Mouse (Mus musculus) lung, postnatal 4 days (tissue): ENCODE measurements around the gene Tnfsf9.

ENCODE experiments used
- DNase-seq, 2 experiments: peaks; one replicate each; pipeline ENCODE4 v3.0.0; 2021

Tnfsf9 gene

DNA sequence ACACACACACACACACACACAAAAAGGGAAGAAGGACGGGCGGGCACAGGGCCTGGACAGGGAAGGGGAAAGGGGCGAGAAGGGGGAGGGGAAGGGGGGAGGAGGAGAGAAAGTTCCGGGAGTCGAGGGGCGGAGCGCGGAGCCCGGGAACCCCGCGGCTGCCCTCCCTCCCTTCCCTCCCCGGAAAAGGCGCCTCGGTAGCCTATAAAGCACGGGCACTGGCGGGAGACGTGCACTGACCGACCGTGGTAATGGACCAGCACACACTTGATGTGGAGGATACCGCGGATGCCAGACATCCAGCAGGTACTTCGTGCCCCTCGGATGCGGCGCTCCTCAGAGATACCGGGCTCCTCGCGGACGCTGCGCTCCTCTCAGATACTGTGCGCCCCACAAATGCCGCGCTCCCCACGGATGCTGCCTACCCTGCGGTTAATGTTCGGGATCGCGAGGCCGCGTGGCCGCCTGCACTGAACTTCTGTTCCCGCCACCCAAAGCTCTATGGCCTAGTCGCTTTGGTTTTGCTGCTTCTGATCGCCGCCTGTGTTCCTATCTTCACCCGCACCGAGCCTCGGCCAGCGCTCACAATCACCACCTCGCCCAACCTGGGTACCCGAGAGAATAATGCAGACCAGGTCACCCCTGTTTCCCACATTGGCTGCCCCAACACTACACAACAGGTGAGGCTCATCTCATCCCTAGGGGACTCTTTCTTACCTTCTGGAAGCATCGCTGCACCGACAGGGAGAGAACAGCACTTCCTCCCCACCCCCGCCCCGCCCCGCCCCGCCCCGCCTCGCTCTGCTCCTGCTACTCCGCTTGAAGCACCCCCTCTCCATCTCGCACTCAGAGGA, at the start of gene Tnfsf9:
Gene Tnfsf9 (plus strand): TSS at position 145 of the 854 bp plus-strand sequence.
- DNase-seq, result peak in 1 of 2 experiments; percentile 28

- no peak for DNase-seq
Measured at GRCm38 (mm10) chr17:57056246-57056645, 48.9 kb upstream of the Tnfsf9 start.

DNA sequence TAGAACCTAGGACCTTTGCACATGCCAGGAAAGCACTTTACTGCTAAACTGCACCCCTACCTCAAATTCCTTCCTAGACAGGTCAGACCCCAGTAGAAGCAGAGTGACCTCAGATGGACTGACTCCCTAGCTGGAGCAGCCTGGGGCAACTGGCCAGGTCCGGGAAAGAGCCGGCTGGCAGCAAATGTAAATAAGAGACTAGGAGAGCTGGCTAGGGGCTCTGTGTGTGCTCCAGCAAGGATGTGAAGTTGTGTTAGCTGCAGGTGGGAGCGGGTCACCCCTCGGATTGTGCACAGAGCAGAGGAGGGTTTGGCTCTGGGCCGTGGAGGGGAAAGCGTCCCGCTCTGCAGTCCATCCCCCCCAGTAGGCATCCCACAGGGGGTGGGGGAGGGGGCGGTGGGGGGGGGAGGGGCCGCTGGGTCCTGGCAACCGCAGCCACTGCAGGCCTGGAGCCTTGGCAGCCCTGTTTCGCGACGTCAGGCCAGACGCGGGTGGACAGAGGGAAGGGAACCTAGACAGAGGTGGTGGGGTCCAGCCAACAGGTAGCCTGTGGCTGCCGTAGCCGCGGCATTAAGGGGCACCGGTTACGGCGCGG, 46.1 kb upstream of the Tnfsf9 start, which contains the start of gene Crb3:
Gene Crb3 (plus strand): TSS at position 215 of the 595 bp plus-strand sequence.
- DNase-seq, result peak; percentile 34 to 65

DNA sequence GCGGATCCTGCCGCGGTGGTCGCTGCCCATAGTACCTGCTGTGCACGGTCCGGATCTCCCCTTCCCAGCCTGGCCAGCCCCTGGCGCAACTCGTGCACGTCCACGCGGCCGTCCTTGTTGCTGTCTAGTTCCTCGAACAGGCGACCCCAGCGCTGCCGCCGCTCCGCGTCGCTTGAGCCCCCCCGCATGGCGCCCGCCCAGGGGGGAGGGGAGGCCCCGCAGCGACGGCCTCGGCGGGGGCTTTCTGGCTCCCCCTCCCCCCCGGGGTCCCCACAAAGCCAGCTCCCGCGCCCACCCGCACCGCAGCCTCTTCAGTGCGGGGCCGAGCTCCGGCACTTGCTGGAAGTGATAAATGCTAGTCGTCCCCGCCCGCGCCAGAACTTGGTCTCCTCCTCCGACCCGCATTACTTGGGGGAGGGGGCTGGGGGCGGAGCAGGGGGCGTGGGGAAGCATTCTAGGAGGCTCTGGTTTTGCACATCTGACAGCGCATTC, 45.6 kb upstream of the Tnfsf9 start, which contains the start of gene Slc25a23:
Gene Slc25a23 (minus strand): TSS at position 378 of the 492 bp plus-strand sequence.
- peak; percentile 69 to 79 for DNase-seq

DNA sequence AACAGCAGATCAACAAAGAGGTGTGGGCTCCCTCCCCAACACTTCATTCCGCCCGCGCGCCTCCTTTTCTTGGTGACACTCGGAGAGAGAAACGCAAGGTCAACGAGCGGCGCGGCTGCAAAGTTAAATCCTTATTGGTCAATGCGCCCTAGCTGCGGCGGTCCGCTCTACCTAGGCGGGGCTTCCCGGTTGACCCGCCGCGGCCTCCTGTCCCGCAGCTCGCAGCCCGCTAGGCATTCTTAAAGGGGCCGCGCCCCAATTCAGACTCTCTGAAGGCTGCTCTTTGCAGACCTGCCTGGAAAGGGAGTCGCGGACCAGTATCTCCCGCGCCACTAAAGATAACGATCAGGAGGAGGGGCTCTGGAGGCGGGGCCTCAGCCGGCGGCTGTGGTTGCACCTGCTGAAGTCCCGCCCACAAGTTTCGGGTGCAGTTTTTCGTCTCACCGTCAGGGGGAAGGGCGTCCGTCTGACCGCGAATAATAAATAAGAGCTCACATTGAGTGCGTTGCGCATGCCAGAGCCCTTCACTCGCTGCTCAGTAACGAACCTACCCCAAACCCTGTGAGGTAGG, 44.8 kb upstream of the Tnfsf9 start:
- DNase-seq, result peak; percentile 96 to 97

- DNase-seq, result no peak
Measured at GRCm38 (mm10) chr17:57061069-57061468, 44.1 kb upstream of the Tnfsf9 start.

- DNase-seq, result peak; percentile 78 to 90
Measured at GRCm38 (mm10) chr17:57062011-57062521, 43.1 kb upstream of the Tnfsf9 start.

DNA sequence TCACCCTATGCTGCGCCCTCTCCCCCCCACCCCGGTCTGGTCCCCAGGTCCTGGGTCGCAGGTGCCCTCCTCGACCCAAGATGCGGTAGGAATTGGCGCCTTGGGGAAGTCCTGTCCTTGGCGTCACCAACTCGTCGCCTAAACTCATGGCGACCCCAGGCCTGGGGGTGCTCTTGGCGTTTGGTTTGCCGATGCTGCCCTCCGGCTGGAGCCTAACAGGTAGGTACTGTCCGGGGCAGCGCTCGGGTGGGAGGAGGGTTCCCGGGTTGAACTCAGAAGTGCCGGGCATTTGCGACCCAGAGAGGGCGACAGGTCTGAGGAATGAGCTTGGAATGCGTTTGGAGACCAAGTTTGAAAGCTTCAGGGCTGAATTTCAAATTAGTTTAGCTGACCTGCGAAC, 42.6 kb upstream of the Tnfsf9 start:
- DNase-seq, result no peak

DNA sequence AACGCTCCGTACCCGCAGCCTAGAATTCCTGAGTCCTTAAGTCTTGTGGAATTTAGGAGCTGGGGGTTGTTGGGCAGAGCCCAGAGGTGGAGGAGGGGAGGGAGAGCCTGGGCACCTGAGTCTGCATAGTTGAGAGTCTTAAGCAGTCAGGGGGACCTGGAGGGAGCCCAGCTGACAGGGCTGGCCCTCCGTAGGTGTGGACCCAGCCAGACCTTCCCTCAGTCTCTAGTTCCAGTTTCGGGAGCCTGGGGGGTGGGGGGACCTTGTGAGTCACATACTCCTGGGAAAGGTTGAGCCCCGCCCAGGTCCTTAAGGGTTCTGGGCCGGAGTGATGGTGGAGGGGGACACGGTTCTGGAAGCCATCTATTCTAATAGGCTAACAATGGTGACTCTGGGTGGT, 42.1 kb upstream of the Tnfsf9 start:
- DNase-seq, result peak; percentile 37 to 66

DNA sequence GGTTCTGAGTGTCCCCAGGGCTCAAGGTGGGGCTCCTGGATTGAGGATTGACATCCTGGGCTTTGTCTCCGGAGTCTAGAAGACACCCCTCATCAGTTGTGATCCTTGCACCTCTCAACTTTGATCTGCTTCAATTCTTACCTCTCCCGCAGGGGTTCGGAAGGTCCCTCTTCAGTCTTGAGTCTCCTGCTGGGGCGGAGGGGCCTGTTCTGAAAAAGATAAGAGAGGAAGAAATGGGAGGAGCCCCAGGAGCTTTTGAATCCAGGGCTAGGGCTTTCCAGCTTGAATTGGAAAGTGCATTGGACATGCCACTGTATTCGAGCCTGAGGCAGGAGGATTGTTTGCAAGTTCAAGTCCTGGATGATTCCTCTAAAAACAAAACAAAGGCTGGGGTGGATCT, 38.2 kb upstream of the Tnfsf9 start:
- DNase-seq, result no peak

DNA sequence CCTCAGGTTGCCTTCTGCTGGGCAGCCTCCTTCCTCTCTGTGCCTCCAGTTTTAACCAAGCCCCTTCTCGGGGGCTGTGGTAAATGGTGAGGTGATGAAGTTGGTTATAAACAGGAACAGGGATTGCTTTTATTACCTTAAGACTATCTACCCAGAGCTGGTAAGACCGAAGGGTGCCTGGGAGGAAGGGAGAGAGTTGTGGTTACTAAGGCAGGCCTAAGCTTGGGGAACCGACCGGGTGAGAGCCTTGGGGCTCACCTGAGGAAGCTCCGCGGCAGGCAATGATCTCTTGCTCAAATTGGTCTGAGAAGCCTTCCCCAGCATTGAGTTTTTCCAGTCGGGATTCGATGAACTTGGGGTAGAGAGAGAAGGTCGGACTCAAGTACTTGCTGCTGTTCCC, 34.9 kb upstream of the Tnfsf9 start:
- DNase-seq, result no peak

DNA sequence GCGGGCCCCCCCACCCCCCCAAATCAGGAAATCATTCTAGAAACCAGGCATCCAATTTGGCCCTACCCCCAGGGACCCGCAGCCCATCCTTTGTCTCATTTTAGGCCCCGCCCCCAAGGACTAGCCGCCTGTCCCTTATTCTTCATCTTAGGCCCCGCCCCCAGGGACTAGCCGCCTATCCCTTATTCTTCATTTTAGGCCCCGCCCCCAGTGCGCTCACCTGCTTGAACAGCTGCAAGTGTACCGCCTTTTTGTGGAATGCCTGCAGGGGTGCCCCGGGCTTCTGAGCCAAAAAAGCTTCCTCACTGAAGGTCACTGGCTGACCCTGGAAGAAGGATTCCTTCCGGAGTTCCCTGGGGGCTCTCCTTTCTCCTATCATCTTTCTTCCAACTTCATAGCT, 34.4 kb upstream of the Tnfsf9 start:
- peak; percentile 55 to 62 for DNase-seq

DNA sequence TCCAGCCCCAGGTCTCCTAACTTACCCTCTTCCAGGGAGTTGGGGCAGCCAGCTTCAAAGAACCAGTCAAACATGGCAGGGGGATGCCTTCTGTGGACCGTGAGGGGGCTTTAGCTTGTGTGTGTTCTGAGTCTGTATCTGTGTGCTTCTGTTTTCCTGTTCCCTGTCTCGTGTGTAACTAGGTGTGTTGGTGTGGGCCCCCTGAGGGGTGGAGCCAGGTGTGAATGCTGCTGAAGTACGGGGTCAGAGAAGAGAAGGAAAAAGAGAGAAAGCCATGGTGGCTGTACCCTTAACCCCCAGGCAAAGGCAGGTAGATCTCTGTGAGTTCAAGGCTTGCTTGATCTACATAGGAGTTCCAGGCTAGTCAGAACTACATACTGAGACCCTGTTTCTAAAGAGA, 28.2 kb upstream of the Tnfsf9 start:
- DNase-seq, result no peak

DNA sequence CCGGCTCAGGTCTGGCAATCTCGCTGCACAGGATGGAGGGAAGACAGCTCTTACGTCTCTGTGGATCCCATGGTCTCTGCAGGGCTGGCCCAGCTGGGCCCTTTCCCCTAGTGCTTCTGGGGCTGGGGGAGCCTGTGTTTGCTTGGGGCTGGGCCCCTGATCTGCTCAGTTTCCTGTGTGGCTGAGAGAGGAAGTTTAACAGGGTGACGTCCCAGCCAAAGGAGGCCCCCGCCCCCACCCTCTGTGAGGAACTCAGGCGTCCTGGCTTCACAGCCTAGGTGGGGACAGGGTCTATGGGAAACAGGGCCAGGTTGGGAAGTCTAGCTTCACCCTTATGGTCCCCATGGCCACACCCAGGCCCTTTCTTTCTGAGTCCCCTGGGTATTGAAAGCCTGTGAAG, 26.8 kb upstream of the Tnfsf9 start, which contains the start of gene Dennd1c:
Gene Dennd1c (minus strand): TSS at position 179 of the 400 bp plus-strand sequence.
- peak; percentile 51 to 58 for DNase-seq

DNA sequence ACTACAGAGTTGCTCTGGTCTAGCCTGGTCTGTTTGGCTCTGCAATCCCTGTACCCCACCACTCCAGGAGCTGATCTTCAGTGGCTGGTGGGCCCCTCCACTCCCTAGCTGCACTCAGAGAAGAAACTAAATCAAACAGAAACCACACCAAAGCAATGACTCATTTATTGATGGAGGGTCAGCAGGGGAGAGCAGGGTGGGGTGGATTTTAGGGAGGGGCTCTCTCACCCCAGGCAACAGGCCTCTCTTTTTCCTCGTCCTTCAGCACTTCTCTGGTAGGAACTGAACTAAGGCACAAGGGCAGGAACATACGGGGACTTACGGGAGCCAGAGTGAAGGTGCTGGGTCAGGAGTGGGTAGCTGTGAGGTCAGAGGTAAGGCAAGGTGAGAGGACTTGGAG, 25.2 kb upstream of the Tnfsf9 start:
- no peak for DNase-seq

DNA sequence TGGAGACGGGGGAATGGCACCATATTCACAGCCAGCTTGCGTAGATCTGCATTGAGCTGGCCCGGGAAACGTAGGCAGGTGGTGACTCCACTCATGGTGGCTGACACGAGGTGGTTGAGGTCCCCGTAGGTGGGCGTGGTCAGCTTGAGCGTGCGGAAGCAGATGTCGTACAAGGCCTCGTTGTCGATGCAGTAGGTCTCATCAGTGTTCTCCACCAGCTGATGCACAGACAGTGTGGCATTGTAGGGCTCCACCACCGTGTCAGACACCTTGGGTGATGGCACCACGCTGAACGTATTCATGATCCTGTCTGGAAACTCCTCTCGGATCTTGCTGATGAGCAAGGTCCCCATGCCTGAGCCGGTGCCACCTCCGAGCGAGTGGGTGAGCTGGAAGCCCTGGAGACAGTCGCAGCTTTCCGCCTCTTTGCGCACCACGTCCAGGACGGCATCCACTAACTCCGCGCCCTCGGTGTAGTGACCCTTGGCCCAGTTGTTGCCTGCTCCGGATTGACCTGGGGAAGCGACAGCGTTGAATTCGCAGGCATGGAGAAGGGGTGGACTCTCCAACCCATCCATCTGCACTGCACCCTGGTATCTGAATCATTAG, 23.8 kb upstream of the Tnfsf9 start:
- DNase-seq, result no peak

DNA sequence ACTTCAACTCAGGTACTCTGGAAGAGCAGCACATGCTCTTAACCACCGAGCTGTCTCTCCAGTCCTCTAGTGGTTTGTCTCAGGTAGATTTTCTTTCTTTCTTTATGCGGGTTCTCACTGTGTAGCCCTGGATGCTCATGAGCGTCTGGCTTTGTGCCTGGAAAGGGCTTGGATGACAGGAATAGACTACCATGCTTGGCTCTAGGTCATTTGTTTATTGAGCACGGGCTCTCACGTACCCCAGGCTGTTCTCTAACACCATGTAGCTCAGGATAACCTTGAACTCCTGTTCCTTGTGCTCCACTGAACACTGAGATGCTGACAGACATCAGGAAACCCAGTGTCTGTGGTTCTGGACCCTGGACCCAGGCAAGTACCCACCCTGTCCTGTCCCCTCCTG, 22.6 kb upstream of the Tnfsf9 start:
- no peak for DNase-seq

DNA sequence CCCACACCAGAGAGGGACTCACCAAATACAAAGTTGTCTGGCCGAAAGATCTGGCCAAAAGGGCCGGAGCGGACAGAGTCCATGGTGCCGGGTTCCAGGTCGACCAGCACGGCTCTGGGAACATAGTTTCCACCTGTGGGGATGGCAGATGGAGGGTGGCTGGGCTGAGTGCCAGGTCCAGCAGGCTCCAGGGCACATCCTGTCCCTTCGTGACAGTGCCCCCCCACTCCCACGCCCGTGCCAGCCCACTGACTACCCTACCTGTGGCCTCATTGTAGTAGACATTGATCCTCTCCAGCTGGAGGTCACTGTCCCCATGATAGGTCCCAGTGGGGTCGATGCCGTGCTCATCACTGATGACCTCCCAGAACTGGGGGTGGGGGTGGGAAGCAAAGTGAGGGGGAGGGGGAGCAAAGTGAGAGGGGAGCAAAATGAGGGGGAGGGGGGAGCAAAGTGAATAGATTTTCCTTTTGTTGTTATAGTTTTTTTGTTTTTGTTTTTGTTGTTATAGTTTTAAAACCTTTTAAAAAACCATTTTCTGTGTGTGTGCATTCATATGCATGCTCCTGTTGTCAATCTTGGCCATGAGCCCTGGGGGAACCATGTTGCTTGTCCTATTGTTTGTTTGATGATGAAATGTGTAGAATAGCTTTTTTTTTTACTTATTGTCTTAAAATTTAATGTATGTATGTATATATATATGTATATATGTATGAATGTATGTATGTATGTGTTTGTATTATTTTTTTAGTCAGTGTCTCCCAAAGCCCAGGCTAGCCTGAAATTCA, 19.0 kb upstream of the Tnfsf9 start:
- DNase-seq, result no peak

DNA sequence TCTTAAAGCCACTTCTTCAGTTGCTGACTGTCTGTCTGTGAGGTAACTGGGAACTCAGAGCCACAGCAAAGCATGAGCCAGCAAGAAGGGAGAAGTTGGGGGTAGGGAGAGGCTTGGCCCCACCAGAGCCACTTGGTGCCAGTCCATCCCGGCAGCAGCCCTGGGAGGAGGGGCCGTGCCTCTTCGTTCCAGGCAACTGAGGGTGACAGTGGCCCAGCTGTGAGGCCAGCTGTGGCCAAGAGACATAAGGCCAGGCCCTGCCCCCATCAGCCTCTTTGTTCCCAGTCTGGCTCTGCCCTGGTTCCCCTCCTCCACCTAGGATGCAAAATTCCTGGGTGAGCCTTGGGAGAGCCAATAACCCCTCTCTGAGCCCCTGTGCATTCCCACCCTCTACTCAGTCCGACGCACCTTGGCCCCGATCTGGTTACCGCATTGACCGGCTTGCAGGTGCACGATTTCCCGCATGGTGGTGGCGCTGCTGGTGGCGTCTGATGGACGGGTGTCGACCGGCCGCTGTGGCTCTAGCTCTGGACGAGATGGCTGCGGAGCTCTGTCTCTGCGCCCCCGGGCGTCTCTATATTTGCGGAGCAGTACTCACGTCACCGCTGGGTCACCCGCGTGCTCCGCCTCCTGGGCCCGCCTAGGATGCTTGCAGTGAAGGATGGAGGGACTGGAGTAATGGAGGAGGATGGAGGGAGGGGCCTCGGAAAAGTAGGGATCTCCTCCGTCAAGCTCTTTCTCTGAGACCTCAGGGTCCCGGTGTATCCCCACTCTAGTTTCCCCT, 17.9 kb upstream of the Tnfsf9 start, which contains the start of gene Tubb4a:
Gene Tubb4a (minus strand): TSS at position 734 of the 784 bp plus-strand sequence.
- peak; percentile 31 to 53 for DNase-seq

DNA sequence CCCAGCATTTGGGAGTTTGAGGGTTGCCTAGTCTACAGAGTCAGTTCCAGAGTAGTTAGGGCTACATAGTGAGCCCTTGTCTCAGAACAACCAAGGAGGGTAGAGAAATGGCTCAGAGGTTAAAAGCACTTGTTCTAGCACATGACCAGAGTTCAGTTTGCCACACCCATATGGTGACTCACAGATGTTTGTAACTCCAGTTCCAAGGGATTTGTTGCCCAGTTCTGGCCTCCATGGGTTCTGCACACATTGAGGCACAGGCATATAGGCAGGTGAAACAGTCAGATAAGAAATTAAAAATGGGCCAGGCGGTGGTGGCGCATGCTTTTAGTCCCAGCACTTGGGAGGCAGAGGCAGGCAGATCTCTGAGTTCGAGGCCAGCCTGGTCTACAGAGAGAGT, 10.9 kb upstream of the Tnfsf9 start:
- no peak for DNase-seq
